Mouse (Mus musculus) olfactory bulb, adult 2 months (tissue): ENCODE measurements at regions not wholly inside any gene's neighbourhood (a gene's known extent, or its start where the extent isn't known, plus 50 kb on each side); places are given as distances from the start of the nearest gene placed in this dataset.

Experiments
- CTCF ChIP-seq: fragments of 200-500 bp; IDR thresholded peaks from 2 replicates; pipeline ENCODE4 v1.5.1; 2012; ENCODE audit warnings: low read depth, mild to moderate bottlenecking, low read length, moderate library complexity; ENCODE audit not compliant: insufficient read depth
- POLR2A ChIP-seq: fragments of 200-500 bp; IDR thresholded peaks from 2 replicates; pipeline ENCODE4 v1.6.1; 2012; ENCODE audit warnings: mild to moderate bottlenecking, low read depth, low read length, moderate library complexity; ENCODE audit not compliant: insufficient read depth

GRCm38 (mm10) chr14:105588029-105588390, 308.6 kb downstream of the Spry2 start:
- no peak for TF ChIP-seq CTCF
- no peak for TF ChIP-seq POLR2A
